Mouse (Mus musculus) spleen, adult 18-20 months (tissue): ENCODE data around the gene Dhrs11.
"Not testable (repeated sequence)": the region's sequence is repeated elsewhere in the genome, so short reads cannot be mapped to it uniquely, and the experiment has no call there.

Experiments used
- DNase-seq, 2 experiments: peaks; one replicate each; pipeline ENCODE4 v3.0.0; 2022; ENCODE audit warnings: mixed read lengths in 2 of 2

The Dhrs11 gene

GRCm38 (mm10) chr11:84828516-84829399 is at the start of gene Dhrs11:
TSS of gene Dhrs11 (minus strand) at chr11:84828994.
- DNase-seq, result peak; percentile 91 to 92

GRCm38 (mm10) chr11:84876020-84876419 is 47.2 kb upstream of the Dhrs11 start:
- not testable (repeated sequence) for DNase-seq

GRCm38 (mm10) chr11:84873042-84873833 is 44.4 kb upstream of the Dhrs11 start:
- no peak for DNase-seq

- no peak for DNase-seq
Measured at GRCm38 (mm10) chr11:84871548-84872069, 42.8 kb upstream of the Dhrs11 start.

DNA sequence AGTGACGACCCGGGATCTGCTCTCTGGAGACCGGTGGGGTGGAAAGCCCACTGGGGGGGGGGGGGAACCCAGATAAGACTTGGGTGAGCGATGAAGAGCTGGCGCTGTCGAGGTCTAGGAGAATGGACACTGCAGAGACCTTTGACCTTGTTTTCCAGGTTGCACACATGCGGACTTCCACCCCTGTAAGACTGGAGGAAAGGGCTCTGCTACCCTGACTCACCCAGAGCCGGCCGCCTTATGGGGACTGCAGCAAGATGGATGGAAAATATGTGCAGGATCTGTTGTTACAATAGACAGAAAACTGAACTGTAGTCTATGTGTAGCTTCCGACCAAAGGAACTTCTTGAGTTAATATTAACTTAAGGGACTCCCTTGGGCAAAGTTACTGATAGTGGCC is 42.3 kb upstream of the Dhrs11 start:
- DNase-seq, result no peak

- peak; percentile 91 to 95 for DNase-seq
Measured at GRCm38 (mm10) chr11:84870337-84871043, 41.7 kb upstream of the Dhrs11 start, which contains the start of gene Ggnbp2. TSS of gene Ggnbp2 (minus strand) at chr11:84870817.

- DNase-seq, result peak; percentile 83 to 88
Measured at GRCm38 (mm10) chr11:84869537-84870232, 40.9 kb upstream of the Dhrs11 start.

- DNase-seq, result no peak
Measured at GRCm38 (mm10) chr11:84868786-84869259, 40.0 kb upstream of the Dhrs11 start.

GRCm38 (mm10) chr11:84867586-84867985 is 38.8 kb upstream of the Dhrs11 start:
- DNase-seq, result no peak

GRCm38 (mm10) chr11:84865268-84865667 is 36.5 kb upstream of the Dhrs11 start:
- no peak for DNase-seq

DNA sequence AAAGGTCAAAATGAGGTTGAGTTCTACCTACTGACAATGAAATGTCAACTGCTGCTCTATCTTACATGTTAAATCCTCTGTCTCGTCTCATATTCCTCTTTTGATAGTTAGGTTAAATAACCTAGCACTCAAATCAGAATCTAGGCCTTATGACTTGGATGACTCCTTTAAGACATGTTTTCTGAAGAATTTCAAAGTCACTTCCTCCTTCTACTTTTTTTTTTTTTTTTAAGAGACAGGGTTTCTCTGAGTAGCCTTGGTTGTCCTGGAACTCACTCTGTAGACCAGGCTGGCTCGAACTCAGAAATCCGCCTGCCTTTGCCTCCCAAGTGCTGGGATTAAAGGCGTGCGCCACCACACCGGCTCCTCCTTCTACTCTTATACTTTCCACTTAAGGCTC is 26.5 kb upstream of the Dhrs11 start:
- no peak for DNase-seq

- no peak for DNase-seq
Measured at GRCm38 (mm10) chr11:84847475-84848090, 18.8 kb upstream of the Dhrs11 start.

DNA sequence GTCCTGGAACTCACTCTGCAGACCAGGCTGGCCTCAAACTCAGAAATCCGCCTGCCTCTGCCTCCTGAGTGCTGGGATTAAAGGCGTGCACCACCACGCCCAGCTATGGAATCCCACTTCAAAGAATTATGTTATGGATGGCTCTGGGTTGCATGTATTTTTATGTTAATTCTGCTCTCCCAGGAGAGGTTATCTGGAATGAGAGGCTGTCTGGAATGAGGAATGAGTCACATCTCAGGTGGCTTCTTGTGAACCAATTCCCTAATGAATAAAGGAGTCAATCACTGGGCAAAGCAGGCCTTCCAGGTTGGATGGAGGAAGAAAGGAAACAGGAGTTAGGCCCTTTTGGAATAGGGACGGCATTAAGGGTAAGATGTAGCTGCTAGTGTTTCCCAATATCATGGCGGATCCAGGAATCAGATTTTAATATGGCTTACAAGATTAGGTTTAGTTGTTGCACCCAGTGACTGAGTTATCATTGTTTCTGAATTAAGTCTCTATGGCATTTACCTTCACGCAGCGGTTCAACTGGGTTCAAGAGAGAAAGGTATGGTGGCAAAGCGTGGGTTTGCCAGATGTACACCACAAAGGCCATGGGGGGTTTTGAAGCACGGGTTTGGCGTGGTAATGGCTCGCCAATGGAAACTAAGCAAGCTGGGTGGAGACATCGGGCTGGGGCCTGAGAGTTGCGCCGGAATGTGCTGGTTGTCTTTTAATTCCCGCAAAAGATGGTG is 18.1 kb upstream of the Dhrs11 start:
- no peak for DNase-seq

DNA sequence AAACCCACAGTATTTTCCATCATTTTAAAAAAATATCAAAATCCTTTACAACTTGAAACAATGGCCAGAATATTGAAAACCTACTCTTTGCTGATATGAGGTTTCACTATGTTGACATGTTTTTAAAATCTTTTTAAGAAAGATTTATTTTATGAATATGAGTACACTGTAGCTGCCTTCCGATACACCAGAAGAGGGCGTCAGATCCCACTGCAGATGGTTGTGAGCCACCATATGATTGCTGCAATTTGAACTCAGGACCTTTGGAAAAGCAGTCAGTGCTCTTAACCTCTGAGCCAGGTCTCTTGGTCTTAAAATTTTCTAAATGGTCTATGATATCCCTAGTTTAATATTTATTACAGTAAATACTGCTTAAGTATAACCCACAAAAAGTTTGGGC is 10.5 kb upstream of the Dhrs11 start:
- DNase-seq, result no peak

- DNase-seq, result not testable (repeated sequence)
Measured at GRCm38 (mm10) chr11:84829495-84829894, 701 bp upstream of the Dhrs11 start.

DNA sequence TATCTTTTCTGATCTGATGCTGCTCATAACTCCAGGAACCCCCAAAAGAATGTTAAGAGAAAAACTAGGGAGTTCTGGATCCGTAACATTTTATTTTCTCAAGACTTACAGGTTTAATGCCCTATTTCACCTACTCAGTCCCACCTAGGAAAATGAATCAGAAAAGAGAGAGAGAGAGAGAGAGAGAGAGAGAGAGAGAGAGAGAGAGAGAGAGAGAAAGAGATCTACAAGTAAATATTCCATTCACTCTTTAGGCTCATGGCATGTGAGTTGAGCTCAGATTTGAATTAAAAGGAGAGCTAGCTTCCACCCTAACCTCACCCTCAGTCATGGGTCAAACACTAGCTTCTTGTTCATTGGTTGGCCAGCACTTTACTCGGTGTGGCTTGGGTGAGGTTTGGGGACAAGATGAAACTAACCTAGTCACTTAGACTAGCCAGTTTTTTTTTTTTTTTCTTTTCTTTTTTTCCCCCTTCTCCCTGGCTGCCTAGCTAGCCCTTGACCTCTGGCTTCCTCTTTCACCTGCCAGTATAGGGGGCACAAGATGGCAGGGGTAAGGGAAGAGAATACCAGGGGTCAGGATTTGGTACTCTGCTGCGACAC is 792 bp downstream of the Dhrs11 start:
- DNase-seq, result no peak

GRCm38 (mm10) chr11:84827492-84827891 is 1.3 kb downstream of the Dhrs11 start:
- DNase-seq, result no peak

DNA sequence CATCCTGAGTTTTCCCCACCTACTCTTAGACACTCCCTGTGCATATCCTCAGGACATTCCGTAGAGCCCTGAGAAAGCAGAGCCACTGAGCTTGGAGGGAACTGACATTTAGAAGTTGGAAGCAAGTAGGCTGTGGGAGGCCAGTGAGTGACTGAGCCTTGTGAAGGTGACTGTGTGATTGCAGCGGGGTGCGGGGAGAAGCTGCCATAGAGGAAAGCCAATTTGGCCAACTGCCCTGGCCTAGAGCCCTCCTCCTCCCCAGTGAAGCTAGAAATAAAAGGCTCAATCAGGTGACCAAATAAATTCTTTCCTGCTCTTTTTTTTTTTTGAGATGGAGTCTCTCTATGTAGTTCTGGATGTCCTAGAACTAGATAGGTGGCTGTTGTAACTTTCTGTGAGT is 2.6 kb downstream of the Dhrs11 start:
- DNase-seq, result no peak

DNA sequence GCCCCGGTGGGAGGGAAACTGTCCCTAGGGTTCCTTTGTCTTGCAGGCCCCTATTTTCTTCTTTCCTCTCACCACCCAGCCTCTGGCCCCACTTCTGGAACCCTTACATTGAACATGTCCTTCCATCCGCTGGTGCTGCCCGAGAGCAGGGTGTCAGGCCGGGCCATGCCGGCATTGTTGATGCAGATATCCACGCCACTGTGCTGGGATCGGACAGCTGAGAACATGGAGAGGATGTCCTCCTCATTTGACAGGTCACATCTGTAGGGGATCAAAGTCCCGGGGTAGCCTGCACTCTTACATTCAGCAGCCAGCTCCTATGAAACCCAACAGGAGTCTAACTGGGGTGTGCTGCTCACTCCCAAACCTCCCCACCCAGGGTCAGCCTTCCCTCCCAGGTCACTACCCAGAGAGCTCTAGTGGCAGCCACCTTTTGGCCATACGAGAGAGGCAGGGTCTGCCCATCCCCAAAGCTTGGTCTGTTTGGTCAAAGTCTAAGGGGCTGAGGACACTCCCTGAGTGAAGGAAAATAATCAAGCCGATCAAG is 3.5 kb downstream of the Dhrs11 start:
- DNase-seq, result no peak

DNA sequence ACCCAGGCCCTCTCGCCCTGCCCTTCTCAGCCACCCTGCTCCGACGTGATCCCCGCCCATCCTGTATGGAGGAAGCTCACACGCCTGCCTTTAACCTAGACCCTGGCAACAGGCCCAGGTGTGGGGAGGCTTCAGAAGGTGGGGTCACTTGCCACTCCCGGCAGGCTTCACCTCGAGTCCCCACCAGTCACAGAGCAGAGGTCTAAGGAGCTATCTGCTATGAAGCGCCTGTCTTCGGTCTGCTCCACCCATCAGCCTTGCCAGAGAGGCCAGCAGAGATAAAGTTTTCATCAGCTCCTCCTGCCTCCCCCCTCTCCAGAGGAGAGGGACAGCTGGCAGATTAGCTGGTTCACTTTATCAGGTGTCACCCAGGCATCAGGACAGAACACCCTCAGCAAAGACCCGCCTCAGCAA is 5.3 kb downstream of the Dhrs11 start:
- no peak for DNase-seq
